Mouse (Mus musculus): ENCODE measurements around the gene Gm17124.
"Not testable (repeated sequence)": the region's sequence is repeated elsewhere in the genome, so short reads cannot be mapped to it uniquely, and the experiment has no call there.

Gm17124 gene

GRCm38 (mm10) chr14:42599782-42600181, at the start of gene Gm17124:
Gene Gm17124, minus strand, starts transcription at chr14:42599882.
- DNase-seq (ENCODE audit: low spot score) = not testable (repeated sequence)

- DNase-seq (ENCODE audit: low spot score) = not testable (repeated sequence)
Observed at GRCm38 (mm10) chr14:42641817-42642216, 42.1 kb upstream of the Gm17124 start, which contains the start of gene Gm3633. Gene Gm3633, minus strand, starts transcription at chr14:42641917.

All from yolk sac, embryonic 10.5 days (tissue).